Mouse (Mus musculus) liver, adult 2 months (tissue): ENCODE results near the gene Itk. TPM values are rescaled to one million over a fixed set of nuclear protein-coding genes. Genes with fewer than 3 reads are reported as not detected.

Experiments used
- DNase-seq: peaks from one replicate; pipeline ENCODE4 v3.0.0-alpha.2; 2011; ENCODE audit warnings: low read depth, low spot score; ENCODE audit errors: extremely low read depth
- H3K27ac ChIP-seq: fragments of 200-500 bp; replicated peaks from 2 replicates; pipeline ENCODE4 v1.5.1; 2012; ENCODE audit warnings: low read depth, mild to moderate bottlenecking, control low read depth, inconsistent platforms, low read length; ENCODE audit not compliant: insufficient read depth
- H3K27me3 ChIP-seq: fragments of 200-500 bp; 2 replicates; pipeline ENCODE4 v1.6.1; 2012; ENCODE audit warnings: mild to moderate bottlenecking, moderate library complexity, low read length, inconsistent platforms; ENCODE audit not compliant: control insufficient read depth, insufficient read depth
- H3K36me3 ChIP-seq: fragments of 200-500 bp; 2 replicates; pipeline ENCODE4 v1.6.1; 2012; ENCODE audit warnings: low read length, inconsistent platforms; ENCODE audit not compliant: control insufficient read depth, insufficient read depth
- H3K4me1 ChIP-seq: fragments of 200-500 bp; 2 replicates; pipeline ENCODE4 v1.6.1; 2011; ENCODE audit warnings: low read length; ENCODE audit not compliant: control insufficient read depth, insufficient read depth
- H3K4me3 ChIP-seq: fragments of 200-500 bp; 2 replicates; pipeline ENCODE4 v1.5.1; 2011; ENCODE audit warnings: low read depth, mild to moderate bottlenecking, control low read depth, low read length, moderate library complexity; ENCODE audit not compliant: insufficient read depth
- H3K79me2 ChIP-seq: fragments of 200-500 bp; 2 replicates; pipeline ENCODE4 v1.6.1; 2012; ENCODE audit warnings: inconsistent platforms, mild to moderate bottlenecking, low read length, moderate library complexity; ENCODE audit not compliant: control insufficient read depth, insufficient read depth
- H3K9ac ChIP-seq: fragments of 200-500 bp; 2 replicates; pipeline ENCODE4 v1.6.1; 2012; ENCODE audit warnings: low read depth, mild to moderate bottlenecking, control low read depth, inconsistent platforms, low read length
- CTCF ChIP-seq: fragments of 200-500 bp; IDR thresholded peaks from 2 replicates; pipeline ENCODE4 v1.5.1; 2011; ENCODE audit warnings: low read depth, low read length, control low read depth
- POLR2A ChIP-seq: fragments of 200-500 bp; IDR thresholded peaks from 2 replicates; pipeline ENCODE4 v1.6.1; 2011; ENCODE audit warnings: low read length, control low read depth; ENCODE audit not compliant: insufficient read depth; ENCODE audit errors: extremely low read depth
- WGBS: fragments of 180-500 bp; shearing (Covaris S2); methylation state at CpG from one replicate; pipeline ENCODE4 v1.1.7; 2018; 5-methylcytosine and 5-hydroxymethylcytosine counted together
- polyA plus RNA-seq: library from polyadenylated mRNA; depleted of rRNA; stranded (reverse); fragments of >200 nt; gene quantifications from 2 replicates; pipeline ENCODE4 v1.2.3, GENCODE M21; 2012
- total RNA-seq: library from RNA; depleted of rRNA; stranded (reverse); fragments of >200 nt; gene quantifications from 2 replicates; pipeline ENCODE4 v1.2.3, GENCODE M21; 2014

Itk gene
- total and polyA plus RNA-seq, 2 experiments = 0.22 to 0.46 TPM

GRCm38 (mm10) chr11:46396860-46397179 is 7.5 kb upstream of the Itk start:
- WGBS = 90% methylated on average over 4 of the region's 4 CpGs
- H3K27ac ChIP-seq = no peak overlapping the region
- H3K36me3 ChIP-seq = no peaks in the 10 kb centered on the region
- H3K4me1 ChIP-seq = no peaks in the 10 kb centered on the region
- no peaks in the 10 kb centered on the region; the same call in 1 of the 2 replicates for H3K27me3 ChIP-seq
- H3K79me2 ChIP-seq = no peaks in the 10 kb centered on the region
- TF ChIP-seq CTCF (no peak), POLR2A (no peak)
- no peak for DNase-seq
- H3K9ac ChIP-seq = no peak overlapping the region
- H3K4me3 ChIP-seq = no peak overlapping the region

GRCm38 (mm10) chr11:46396167-46396859 is 7.0 kb upstream of the Itk start, which contains the start of gene Fam71b:
Fam71b (plus strand) TSS chr11:46396559.
- 62% methylated on average over 13 of the region's 13 CpGs for WGBS
- DNase-seq = no peak

GRCm38 (mm10) chr11:46395698-46396097 is 6.4 kb upstream of the Itk start:
- Histone ChIP-seq H3K36me3 (no peaks in the 10 kb centered on the region), H3K79me2 (no peaks in the 10 kb centered on the region), H3K4me1 (no peaks in the 10 kb centered on the region), H3K9ac (no peak overlapping the region), H3K27me3 (no peaks in the 10 kb centered on the region; the same call in 1 of the 2 replicates), H3K4me3 (no peak overlapping the region), H3K27ac (no peak overlapping the region)
- DNase-seq = no peak
- 95% methylated on average over 2 of the region's 2 CpGs for WGBS
- TF ChIP-seq POLR2A = no peak
- no peak for TF ChIP-seq CTCF

More at GRCm38 (mm10) chr11:46396167-46396859, 7.0 kb upstream of the Itk start, which contains the start of gene Fam71b:
- Histone ChIP-seq H3K36me3 (no peaks in the 10 kb centered on the region), H3K79me2 (no peaks in the 10 kb centered on the region), H3K4me3 (no peak within 1 kb of the TSS), H3K9ac (no peak within 1 kb of the TSS), H3K27me3 (no peaks in the 10 kb centered on the region; the same call in 1 of the 2 replicates), H3K4me1 (no peaks in the 10 kb centered on the region), H3K27ac (no peak within 1 kb of the TSS)
- TF ChIP-seq CTCF = no peak
- no peak for TF ChIP-seq POLR2A

- Histone ChIP-seq H3K9ac (no peak overlapping the region), H3K36me3 (no peaks in the 10 kb centered on the region), H3K79me2 (no peaks in the 10 kb centered on the region), H3K4me3 (no peak overlapping the region), H3K27ac (no peak overlapping the region), H3K4me1 (no peaks in the 10 kb centered on the region), H3K27me3 (no peaks in the 10 kb centered on the region; the same call in 1 of the 2 replicates)
- no peak for DNase-seq
- WGBS = 82% methylated on average over 2 of the region's 2 CpGs
- TF ChIP-seq CTCF (no peak), POLR2A (no peak)
Measured at GRCm38 (mm10) chr11:46395088-46395487, 5.8 kb upstream of the Itk start.

GRCm38 (mm10) chr11:46393413-46393812 is 4.1 kb upstream of the Itk start:
- H3K79me2 ChIP-seq = no peaks in the 10 kb centered on the region
- H3K27ac ChIP-seq = no peak overlapping the region
- no peaks in the 10 kb centered on the region; the same call in 1 of the 2 replicates for H3K27me3 ChIP-seq
- 87% methylated on average over 4 of the region's 4 CpGs for WGBS
- H3K9ac ChIP-seq = no peak overlapping the region
- TF ChIP-seq POLR2A (no peak), CTCF (no peak)
- no peak for DNase-seq
- no peaks in the 10 kb centered on the region for H3K4me1 ChIP-seq
- H3K4me3 ChIP-seq = no peak overlapping the region
- no peaks in the 10 kb centered on the region for H3K36me3 ChIP-seq

- no peak overlapping the region for H3K4me3 ChIP-seq
- no peak overlapping the region for H3K9ac ChIP-seq
- WGBS = 62% methylated on average over 7 of the region's 7 CpGs
- H3K27ac ChIP-seq = no peak overlapping the region
- no peak for DNase-seq
- H3K4me1 ChIP-seq = no peaks in the 10 kb centered on the region
- TF ChIP-seq POLR2A = no peak
- H3K79me2 ChIP-seq = no peaks in the 10 kb centered on the region
- no peaks in the 10 kb centered on the region; the same call in 1 of the 2 replicates for H3K27me3 ChIP-seq
- no peaks in the 10 kb centered on the region for H3K36me3 ChIP-seq
Measured at GRCm38 (mm10) chr11:46392890-46393289, 3.6 kb upstream of the Itk start.
